Mouse (Mus musculus): Measurements from ENCODE around the gene Tmem234.

DNA sequence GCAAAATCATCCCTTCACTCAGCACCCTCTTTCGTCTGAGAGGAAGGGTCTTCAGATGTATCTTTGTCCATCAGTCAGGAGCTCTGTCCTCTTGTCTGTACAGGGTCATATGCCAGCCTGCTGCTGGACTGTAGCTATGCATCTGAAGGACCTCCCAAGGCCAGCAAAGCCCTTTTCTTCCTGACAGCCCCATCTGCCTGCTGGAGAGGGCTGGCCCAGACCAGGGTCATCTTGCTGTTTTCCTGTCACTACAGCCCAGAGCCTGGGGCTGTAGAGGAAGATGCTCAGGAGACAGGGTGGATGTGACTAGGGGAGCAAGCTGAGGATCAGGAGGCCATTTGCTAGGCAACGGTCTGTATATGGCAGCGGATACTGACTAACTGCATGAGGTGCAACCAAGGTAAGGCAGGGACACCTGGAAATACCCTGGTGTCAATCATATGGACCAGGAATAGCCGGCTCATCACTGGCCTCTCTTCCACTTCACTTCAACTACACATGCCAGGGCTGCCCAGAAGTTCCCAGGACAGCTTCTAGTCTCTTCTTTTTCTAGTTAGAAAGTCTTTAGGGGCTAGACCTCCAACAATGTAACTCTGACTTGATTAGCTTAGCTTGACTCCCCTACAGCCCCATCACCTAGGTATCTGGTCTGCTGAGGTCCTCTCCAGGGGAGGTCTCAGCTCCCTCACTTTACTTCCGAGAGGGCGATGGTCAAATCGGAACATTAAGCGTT is 22.5 kb downstream of the Tmem234 start:
- TF ChIP-seq GATA1 (IDR thresholded peaks at IDR 0.05; ENCODE audit: borderline replicate concordance, low read length) (no peak), CTCF (IDR thresholded peaks at IDR 0.05; ENCODE audit: low read depth, low read length) (no peak), POLR2AphosphoS5 (IDR thresholded peaks at IDR 0.05; ENCODE audit: insufficient replicate concordance, low read depth, low read length) (no peak), TAL1 (conservative IDR thresholded peaks at IDR 0.05; ENCODE audit: low read depth, low read length) (no peak)

All from G1E (cell line).